Mouse (Mus musculus): Measurements from ENCODE around the gene Slc24a4. TPM values are rescaled to one million over a fixed set of nuclear protein-coding genes. Genes with fewer than 3 reads are reported as not detected.

The Slc24a4 gene
- polyA plus RNA-seq, 1 experiment from 2014 or later = 4.0 TPM

GRCm38 (mm10) chr12:102309099-102309799, 180.7 kb downstream of the Slc24a4 start:
- ATAC-seq (ENCODE audit: insufficient number of reproducible peaks, low FRiP score) = no peak; the same call in 1 of the 2 replicates
- peaks cover 15% of the 10 kb centered on the region for H3K36me3 ChIP-seq
- 70% methylated on average over 11 of the region's 11 CpGs for WGBS
- H3K9ac ChIP-seq = no peak overlapping the region
- no peaks in the 10 kb centered on the region for H3K27me3 ChIP-seq (replicated peaks)
- 0 out of 2 replicates have a peak, but pooled peaks cover 2% of the 10 kb centered on the region for H3K9me3 ChIP-seq (replicated peaks)
- H3K4me2 ChIP-seq = peak overlapping the region; percentile 46
- no peak overlapping the region for H3K4me3 ChIP-seq
- peak overlapping the region; percentile 97 for H3K27ac ChIP-seq (ENCODE audit: poor library complexity, severe bottlenecking)
- peaks cover 55% of the 10 kb centered on the region for H3K4me1 ChIP-seq (replicated peaks)

DNA sequence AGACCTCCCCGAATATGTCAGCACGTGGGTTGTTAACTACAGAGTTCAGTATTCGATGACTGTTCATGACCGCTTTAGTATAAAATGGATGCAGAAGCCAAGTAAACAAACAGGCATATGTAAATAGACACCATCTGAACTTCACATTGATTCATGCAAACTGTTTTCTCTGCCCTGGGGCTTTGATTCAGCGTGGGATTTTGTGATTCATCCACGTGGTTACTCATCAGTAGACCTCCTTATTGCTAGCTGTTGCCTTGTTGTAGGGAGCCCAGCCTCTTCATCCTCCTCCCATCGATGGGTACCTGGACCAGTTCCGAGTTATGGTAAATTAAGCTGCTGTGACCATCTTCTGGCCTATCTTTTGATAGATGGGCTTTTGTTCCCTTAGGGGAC, 181.3 kb downstream of the Slc24a4 start:
- 74% methylated on average over 8 of the region's 8 CpGs for WGBS
- no peak overlapping the region for H3K27ac ChIP-seq (ENCODE audit: poor library complexity, severe bottlenecking)
- H3K27me3 ChIP-seq (replicated peaks) = no peaks in the 10 kb centered on the region
- H3K9me3 ChIP-seq (replicated peaks) = 0 out of 2 replicates have a peak, but pooled peaks cover 2% of the 10 kb centered on the region
- H3K36me3 ChIP-seq = peaks cover 20% of the 10 kb centered on the region
- peaks cover 49% of the 10 kb centered on the region for H3K4me1 ChIP-seq (replicated peaks)
- H3K9ac ChIP-seq = no peak overlapping the region
- no peak overlapping the region for H3K4me3 ChIP-seq
- H3K4me2 ChIP-seq = no peak overlapping the region
- no peak for ATAC-seq (ENCODE audit: insufficient number of reproducible peaks, low FRiP score)

DNA sequence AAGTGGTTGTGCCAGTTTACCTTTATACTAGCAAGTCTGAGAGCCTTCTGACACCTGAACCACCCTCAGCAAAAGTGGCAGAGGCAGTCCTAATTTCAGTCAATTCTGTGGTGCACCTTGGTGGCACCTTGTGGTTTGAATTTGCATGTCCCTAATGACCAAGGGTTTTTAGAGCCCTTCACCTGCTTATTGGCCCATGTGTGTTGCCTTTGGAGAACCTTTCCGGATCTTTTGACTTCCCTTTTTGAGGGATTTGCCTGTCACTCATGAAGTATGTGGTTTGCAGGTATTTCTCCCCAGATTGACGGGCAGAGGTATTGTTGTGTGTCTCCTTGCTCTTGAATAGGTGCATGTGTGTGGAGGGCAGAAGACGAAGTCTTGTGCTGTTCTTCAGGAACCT, 181.7 kb downstream of the Slc24a4 start:
- Histone ChIP-seq H3K4me3 (no peak overlapping the region), H3K4me1 (replicated peaks) (peaks cover 45% of the 10 kb centered on the region), H3K27me3 (replicated peaks) (no peaks in the 10 kb centered on the region), H3K4me2 (no peak overlapping the region), H3K9me3 (replicated peaks) (0 out of 2 replicates have a peak, but pooled peaks cover 2% of the 10 kb centered on the region), H3K9ac (no peak overlapping the region), H3K27ac (ENCODE audit: poor library complexity, severe bottlenecking) (no peak overlapping the region), H3K36me3 (peaks cover 24% of the 10 kb centered on the region)
- no peak for ATAC-seq (ENCODE audit: insufficient number of reproducible peaks, low FRiP score)
- WGBS = 88% methylated on average over 3 of the region's 3 CpGs

GRCm38 (mm10) chr12:102311454-102311853, 182.9 kb downstream of the Slc24a4 start:
- Histone ChIP-seq H3K27me3 (replicated peaks) (no peaks in the 10 kb centered on the region), H3K4me2 (no peak overlapping the region), H3K9me3 (replicated peaks) (0 out of 2 replicates have a peak, but pooled peaks cover 2% of the 10 kb centered on the region), H3K9ac (no peak overlapping the region), H3K36me3 (peaks cover 29% of the 10 kb centered on the region), H3K4me3 (no peak overlapping the region), H3K27ac (ENCODE audit: poor library complexity, severe bottlenecking) (no peak overlapping the region), H3K4me1 (replicated peaks) (peaks cover 36% of the 10 kb centered on the region)
- 76% methylated on average over 5 of the region's 5 CpGs for WGBS
- no peak for ATAC-seq (ENCODE audit: insufficient number of reproducible peaks, low FRiP score)

Other genes with a start within 250 kb of the Slc24a4 start
- gene Trip11, start 215.5 kb upstream of the Slc24a4 start, polyA plus RNA-seq (2016; fragmentation: Nextera tagmentation; extraction: Ambion mirVana) = 22.9 and 23.4 TPM in 2 replicates
- gene Atxn3, start 170.5 kb upstream of the Slc24a4 start, polyA plus RNA-seq (2016; fragmentation: Nextera tagmentation; extraction: Ambion mirVana) = 10.6 and 11.0 TPM in 2 replicates
- 26.2 and 27.7 TPM in 2 replicates for gene Cpsf2, start 152.7 kb upstream of the Slc24a4 start, polyA plus RNA-seq (2016; fragmentation: Nextera tagmentation; extraction: Ambion mirVana)
- 9.9 and 10.3 TPM in 2 replicates for gene Rin3, start 154.3 kb downstream of the Slc24a4 start, polyA plus RNA-seq (2016; fragmentation: Nextera tagmentation; extraction: Ambion mirVana)

All from heart, embryonic 12.5 days (tissue).